Mouse (Mus musculus): ENCODE results near the gene Fpgs.
A peak's percentile ranks its signal among the peaks of the same experiment; 100 is the strongest.

Fpgs gene

GRCm38 (mm10) chr2:32665853-32666252 lies 38.1 kb downstream of the Fpgs start:
- DNase-seq, result no peak

GRCm38 (mm10) chr2:32665345-32665744 lies 38.6 kb downstream of the Fpgs start:
- no peak for DNase-seq

DNA sequence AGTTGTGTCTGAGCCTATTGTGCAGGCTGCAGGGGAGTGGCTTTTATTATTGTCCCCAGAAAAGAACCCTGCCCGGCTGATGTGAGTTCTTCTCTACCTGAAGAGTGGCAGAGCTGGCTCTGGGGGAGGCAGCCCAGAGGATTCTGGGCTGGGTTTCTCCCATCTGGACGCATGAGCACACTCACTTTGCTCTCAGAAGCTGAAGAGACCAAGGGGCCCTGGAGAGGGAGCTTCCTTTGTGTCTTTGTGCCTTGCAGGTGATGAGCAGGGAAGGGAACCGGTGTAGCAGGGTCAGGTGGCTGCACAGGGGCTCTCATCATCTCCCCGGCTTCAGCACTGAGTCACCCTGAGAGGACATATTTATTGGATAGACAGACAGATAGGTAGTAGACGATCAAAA lies 41.7 kb downstream of the Fpgs start:
- no peak for DNase-seq

GRCm38 (mm10) chr2:32661509-32662107 lies 42.3 kb downstream of the Fpgs start:
- no peak for DNase-seq

- no peak for DNase-seq
Observed at GRCm38 (mm10) chr2:32658873-32659272, 45.1 kb downstream of the Fpgs start.

GRCm38 (mm10) chr2:32655826-32656225 lies 48.1 kb downstream of the Fpgs start:
- no peak for DNase-seq

DNA sequence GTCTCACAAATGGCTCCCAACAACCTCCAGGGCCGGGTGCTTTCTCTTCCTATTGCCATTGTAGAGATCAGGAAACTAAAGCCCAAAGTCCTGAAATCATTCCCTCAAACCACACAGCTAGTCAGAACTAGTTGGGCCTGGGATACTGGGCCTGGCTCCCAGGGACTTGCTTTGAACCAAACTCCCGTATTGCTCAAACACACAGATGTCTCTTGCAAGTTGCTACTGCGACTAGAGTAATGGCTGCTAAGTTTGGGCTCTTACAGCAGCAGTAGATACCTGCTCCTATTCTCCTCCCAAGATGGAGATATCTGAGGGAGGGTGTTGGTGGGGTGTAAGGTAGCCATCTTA lies 48.6 kb downstream of the Fpgs start:
- DNase-seq, result no peak

DNA sequence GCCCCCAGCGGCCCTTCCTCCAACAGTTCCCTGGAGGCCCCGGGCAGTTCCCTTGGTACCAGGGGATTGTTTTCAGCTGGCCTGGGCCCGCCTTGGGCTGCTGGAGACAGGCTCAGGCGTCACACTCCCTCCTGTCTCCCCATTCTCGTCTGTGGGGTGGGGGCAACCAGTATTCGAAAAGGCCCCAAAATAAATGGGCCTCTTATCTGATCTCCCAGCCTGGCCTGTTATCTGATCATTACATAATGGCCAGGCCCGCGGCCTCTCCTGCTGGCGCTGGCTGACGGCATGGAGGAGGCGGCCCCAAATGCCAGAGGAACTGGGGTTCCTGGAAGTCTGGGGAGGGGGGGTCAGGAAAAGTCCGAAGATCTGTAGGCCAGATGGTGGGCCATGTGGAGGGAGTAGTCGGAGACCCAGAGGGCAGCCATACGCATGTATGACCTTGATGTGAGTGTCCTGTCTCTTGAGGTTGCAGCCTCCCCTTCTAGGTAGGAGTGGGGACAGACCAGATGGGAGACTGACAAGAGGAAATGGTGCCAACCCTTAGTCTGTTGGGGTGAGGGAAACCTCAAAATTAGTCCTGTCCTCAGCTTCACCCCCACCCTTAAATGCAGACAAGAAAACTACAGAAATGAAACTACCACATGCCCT lies 49.1 kb downstream of the Fpgs start:
- DNase-seq, result no peak

DNA sequence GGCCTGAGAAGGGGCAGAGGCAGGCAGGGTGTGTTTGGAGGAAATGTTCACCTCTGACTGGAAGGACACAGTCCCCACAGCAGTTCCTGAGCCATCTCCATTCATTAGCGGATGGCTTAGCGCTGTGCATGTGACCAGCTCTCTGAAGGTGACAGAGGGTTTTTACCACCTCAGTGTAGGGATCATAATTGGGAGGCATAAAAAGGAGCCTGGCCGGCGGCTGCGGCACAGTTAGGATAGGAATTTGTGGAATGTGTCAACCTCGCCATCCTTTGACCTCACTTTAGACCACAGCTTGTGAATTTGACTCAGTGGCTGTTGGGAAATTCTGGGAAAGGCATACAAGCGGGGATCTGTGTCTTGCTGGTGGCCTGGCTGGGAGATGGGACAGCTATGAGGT lies 50.2 kb downstream of the Fpgs start:
- DNase-seq, result no peak

DNA sequence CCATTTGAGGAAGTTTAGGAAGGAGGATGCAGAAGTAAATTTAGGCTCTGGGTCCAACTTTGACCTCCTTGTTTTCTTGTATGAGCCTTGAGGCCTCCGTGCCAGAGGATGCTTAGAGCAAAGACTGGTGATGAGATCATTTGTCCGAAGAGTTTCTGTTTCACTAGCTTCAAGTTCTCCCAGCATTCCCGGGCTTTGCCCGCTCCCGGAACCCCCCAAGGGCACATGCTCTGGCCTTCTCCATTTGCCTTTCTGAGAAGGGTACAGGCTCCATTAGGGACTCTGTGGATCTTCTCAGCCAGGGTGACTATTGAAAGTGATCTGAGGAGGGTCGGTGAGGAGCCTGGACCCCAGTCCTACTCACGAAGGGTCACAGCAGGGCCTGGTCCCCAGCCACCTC lies 56.6 kb downstream of the Fpgs start:
- DNase-seq, result no peak

DNA sequence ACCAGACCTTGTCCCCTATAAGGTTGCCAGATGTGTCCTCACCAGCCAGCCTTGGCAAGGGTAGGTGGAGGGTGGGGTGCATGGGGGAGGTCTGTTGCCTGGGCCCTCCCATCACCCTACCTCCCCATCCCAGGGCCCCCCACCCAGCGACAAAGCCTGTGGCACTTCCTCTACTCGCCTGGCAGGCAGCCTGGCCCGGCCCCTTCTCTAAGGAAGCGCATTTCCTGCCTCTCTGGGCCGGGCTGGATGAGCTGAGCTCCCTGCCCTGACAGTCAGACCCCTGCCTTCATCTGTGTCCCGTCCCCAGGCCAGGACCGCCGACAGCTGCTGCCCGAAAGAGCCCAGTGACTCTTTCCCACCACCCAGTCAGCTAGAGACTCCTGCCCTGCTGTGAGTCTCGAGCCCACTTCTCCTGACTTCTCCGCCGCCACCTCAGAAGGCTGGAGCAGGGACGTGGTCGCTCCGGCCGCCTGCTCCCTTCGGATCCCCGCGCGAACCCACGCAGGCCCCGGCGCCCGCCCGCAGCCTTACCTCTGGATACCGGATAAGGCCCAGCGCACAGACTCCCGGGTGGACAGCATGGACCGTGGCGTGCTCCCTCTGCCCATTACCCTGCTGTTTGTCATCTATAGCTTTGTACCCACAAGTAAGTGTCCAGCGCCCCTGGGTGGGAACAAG lies 57.4 kb downstream of the Fpgs start, which contains the start of gene Eng:
Gene Eng, plus strand, starts transcription at position 217 of the 678 bp plus-strand sequence.
- peak; percentile 66 for DNase-seq

DNA sequence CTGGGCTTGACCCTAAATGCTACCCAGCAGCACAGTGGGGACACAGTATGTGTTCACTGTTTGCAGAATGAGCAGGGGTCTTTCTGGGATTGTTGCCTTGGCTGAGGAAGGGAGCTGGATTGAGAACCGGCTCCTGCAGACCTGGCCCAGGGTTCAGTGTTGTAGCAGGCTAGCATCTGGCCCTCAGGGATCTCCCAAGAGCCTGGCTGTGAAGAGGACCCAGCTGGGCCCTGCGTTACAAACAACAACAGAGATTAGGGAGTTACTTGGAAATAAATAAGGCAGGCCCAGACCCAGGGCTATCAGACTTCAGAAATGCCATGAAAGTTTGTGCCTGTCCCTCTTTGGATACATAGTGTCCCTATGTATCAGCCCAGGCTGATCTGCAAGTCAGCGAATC lies 58.3 kb downstream of the Fpgs start:
- DNase-seq, result no peak

GRCm38 (mm10) chr2:32644799-32645475 lies 59.0 kb downstream of the Fpgs start:
- no peak for DNase-seq

GRCm38 (mm10) chr2:32644083-32644482 lies 59.9 kb downstream of the Fpgs start:
- DNase-seq, result no peak

DNA sequence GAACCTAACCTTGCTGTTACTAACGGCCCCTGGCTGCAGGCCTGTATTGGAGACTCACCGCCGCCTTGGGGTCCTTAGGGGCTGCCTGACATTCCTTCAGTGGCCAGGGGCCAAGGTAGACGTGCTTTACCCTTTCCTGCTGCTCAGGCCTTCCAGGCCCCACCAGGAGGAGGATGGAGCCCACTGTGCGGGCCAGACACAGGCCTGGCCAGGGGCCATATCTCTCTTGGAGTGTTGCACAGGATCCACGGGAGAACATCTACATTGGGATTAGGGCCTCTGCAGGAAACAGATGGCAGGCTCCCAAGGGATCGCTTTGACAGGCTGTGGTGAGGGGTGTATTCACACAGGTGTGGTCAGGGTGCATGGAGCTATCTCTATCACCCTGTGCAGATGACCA lies 61.1 kb downstream of the Fpgs start:
- no peak for DNase-seq

GRCm38 (mm10) chr2:32641810-32642209 lies 62.1 kb downstream of the Fpgs start:
- no peak for DNase-seq

- DNase-seq, result no peak
Observed at GRCm38 (mm10) chr2:32640550-32641051, 63.3 kb downstream of the Fpgs start.

GRCm38 (mm10) chr2:32639632-32640031 lies 64.3 kb downstream of the Fpgs start:
- DNase-seq, result no peak

DNA sequence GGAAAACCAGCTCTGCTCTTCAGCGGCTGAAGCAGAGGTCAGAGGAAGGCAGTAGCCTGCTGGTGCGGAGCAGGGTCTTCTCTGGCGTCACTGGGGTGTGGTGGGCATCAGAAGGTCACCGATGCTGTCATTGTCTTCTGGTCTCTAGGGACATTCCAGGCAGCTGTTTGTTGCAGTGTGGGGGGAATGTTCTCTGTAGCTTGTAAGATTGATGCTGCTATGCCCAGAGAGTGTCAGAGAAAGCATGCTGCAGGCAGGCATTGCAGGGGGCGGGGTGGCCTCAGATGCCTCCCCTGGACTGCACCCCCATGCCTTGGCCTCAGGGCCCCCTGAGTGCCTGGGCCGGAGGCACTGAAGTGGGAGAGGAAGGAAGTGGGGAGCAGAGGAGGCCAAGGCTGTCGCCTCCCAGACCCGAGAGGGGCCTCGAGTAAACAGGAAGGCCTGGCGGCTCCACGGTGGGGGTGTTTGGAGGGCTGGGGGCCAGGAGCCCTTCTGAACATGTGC lies 66.1 kb downstream of the Fpgs start:
- peak; percentile 84 for DNase-seq

GRCm38 (mm10) chr2:32636617-32637016 lies 67.3 kb downstream of the Fpgs start:
- DNase-seq, result no peak

- no peak for DNase-seq
Observed at GRCm38 (mm10) chr2:32634277-32635105, 69.5 kb downstream of the Fpgs start.

DNA sequence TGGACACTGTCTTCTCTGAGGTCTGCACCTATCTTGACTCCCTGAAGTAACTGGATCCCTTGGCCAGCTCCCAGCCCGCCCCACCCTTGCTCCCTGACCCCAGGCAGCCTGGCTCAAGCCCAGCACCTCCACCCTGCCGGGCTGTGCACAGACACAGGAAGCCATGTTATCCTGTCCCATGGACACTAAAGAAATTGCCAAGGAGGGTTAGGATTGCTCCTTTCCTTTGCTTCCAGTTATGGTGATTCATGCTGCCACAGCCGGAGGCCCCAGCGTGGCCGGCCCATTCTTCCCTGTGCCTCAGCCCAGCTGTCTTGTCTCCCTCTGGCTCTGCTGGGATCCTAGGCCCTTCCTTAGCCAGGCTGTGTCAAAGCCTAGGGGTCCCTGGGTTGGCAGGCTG lies 70.3 kb downstream of the Fpgs start:
- no peak for DNase-seq

Measured in thymus, postnatal 25 days (tissue).